Mouse (Mus musculus): ENCODE data around the gene Tead2. TPM values are rescaled to one million over a fixed set of nuclear protein-coding genes. Genes with fewer than 3 reads are reported as not detected.

Gene Tead2
- polyA plus RNA-seq, 1 experiment = 0.06 TPM

- Histone ChIP-seq H3K27me3 (ENCODE audit: control insufficient read depth) (peaks cover 3% of the 10 kb centered on the region), H3K9me3 (ENCODE audit: control insufficient read depth, low read length) (no peaks in the 10 kb centered on the region), H3K36me3 (ENCODE audit: control insufficient read depth) (no peaks in the 10 kb centered on the region), H3K4me1 (ENCODE audit: control insufficient read depth) (peaks cover 6% of the 10 kb centered on the region), H3K4me3 (replicated peaks) (peak within 1 kb of the TSS; percentile 52)
- no peak for TF ChIP-seq TAL1 (IDR thresholded peaks at IDR 0.05; ENCODE audit: low read length)
- no peak for TF ChIP-seq GATA1 (IDR thresholded peaks at IDR 0.05; ENCODE audit: low read length)
Observed at GRCm38 (mm10) chr7:45277136-45277760, 61.7 kb downstream of the Tead2 start, which contains the start of gene Slc6a21. Gene Slc6a21 (plus strand): TSS chr7:45277513.

Other genes with a start within 250 kb of the Tead2 start
- 0.05 and 0.07 TPM in 2 replicates for gene Cpt1c, start 240.9 kb upstream of the Tead2 start, polyA plus RNA-seq (2012)
- 4.3 and 4.9 TPM in 2 replicates for gene Prmt1, start 229.2 kb upstream of the Tead2 start, polyA plus RNA-seq (2012)
- 10.4 and 10.6 TPM in 2 replicates for gene Irf3, start 218.1 kb upstream of the Tead2 start, polyA plus RNA-seq (2012)
- gene Bcl2l12, start 217.0 kb upstream of the Tead2 start, polyA plus RNA-seq (2012) = 6.1 and 6.4 TPM in 2 replicates
- gene Scaf1, start 199.4 kb upstream of the Tead2 start, polyA plus RNA-seq (2012) = 29.6 and 31.0 TPM in 2 replicates
- gene Rras, start 197.8 kb upstream of the Tead2 start, polyA plus RNA-seq (2012) = 0.45 and 0.53 TPM in 2 replicates
- gene Prr12, start 162.9 kb upstream of the Tead2 start, polyA plus RNA-seq (2012) = 1.6 and 2.9 TPM in 2 replicates
- gene Nosip, start 153.3 kb upstream of the Tead2 start, polyA plus RNA-seq (2012) = 12.5 and 14.9 TPM in 2 replicates
- gene Prrg2, start 153.1 kb upstream of the Tead2 start, polyA plus RNA-seq (2012) = 3.0 and 3.6 TPM in 2 replicates
- 0.86 and 0.91 TPM in 2 replicates for gene Rcn3, start 123.5 kb upstream of the Tead2 start, polyA plus RNA-seq (2012)
- gene Fcgrt, start 111.9 kb upstream of the Tead2 start, polyA plus RNA-seq (2012) = 1.0 TPM in 2 replicates
- 22.2 and 23.5 TPM in 2 replicates for gene Rps11, start 91.3 kb upstream of the Tead2 start, polyA plus RNA-seq (2012)
- gene Rpl13a, start 87.0 kb upstream of the Tead2 start, polyA plus RNA-seq (2012) = 438 and 543 TPM in 2 replicates
- gene Gm45713, start 79.5 kb upstream of the Tead2 start, polyA plus RNA-seq (2012) = not detected in 2 replicates
- 1.7 TPM in 2 replicates for gene Flt3l, start 79.3 kb upstream of the Tead2 start, polyA plus RNA-seq (2012)
- 6.2 and 7.2 TPM in 2 replicates for gene Pih1d1, start 61.5 kb upstream of the Tead2 start, polyA plus RNA-seq (2012)
- 13.5 and 16.3 TPM in 2 replicates for gene Aldh16a1, start 61.2 kb upstream of the Tead2 start, polyA plus RNA-seq (2012)
- gene Slc17a7, start 51.8 kb upstream of the Tead2 start, polyA plus RNA-seq (2012) = 0.02 TPM in 1 of 2 replicates, not detected in the other
- not detected in 2 replicates for gene Gfy, start 36.2 kb upstream of the Tead2 start, polyA plus RNA-seq (2012)
- not detected in 2 replicates for gene Pth2, start 34.8 kb upstream of the Tead2 start, polyA plus RNA-seq (2012)
- 0.05 TPM in 1 of 2 replicates, not detected in the other for gene Ccdc155, start 10.9 kb upstream of the Tead2 start, polyA plus RNA-seq (2012)
- 0.55 and 0.60 TPM in 2 replicates for gene Dkkl1, start 3.6 kb upstream of the Tead2 start, polyA plus RNA-seq (2012)
- 0.70 and 1.2 TPM in 2 replicates for gene Cd37, start 23.4 kb downstream of the Tead2 start, polyA plus RNA-seq (2012)
- not detected in 2 replicates for gene Slc6a16, start 25.3 kb downstream of the Tead2 start, polyA plus RNA-seq (2012)
- not detected in 2 replicates for gene Slc6a21, start 61.8 kb downstream of the Tead2 start, polyA plus RNA-seq (2012)
- 0.02 and 0.04 TPM in 2 replicates for gene Trpm4, start 118.0 kb downstream of the Tead2 start, polyA plus RNA-seq (2012)
- gene Hrc, start 119.5 kb downstream of the Tead2 start, polyA plus RNA-seq (2012) = not detected in 2 replicates
- gene Ppfia3, start 151.3 kb downstream of the Tead2 start, polyA plus RNA-seq (2012) = 0.13 and 0.33 TPM in 2 replicates
- gene Lin7b, start 154.8 kb downstream of the Tead2 start, polyA plus RNA-seq (2012) = 0.18 TPM in 1 of 2 replicates, not detected in the other
- 68.0 and 79.6 TPM in 2 replicates for gene Snrnp70, start 180.0 kb downstream of the Tead2 start, polyA plus RNA-seq (2012)
- not detected in 2 replicates for gene Kcna7, start 189.9 kb downstream of the Tead2 start, polyA plus RNA-seq (2012)
- not detected in 2 replicates for gene Ntf5, start 197.9 kb downstream of the Tead2 start, polyA plus RNA-seq (2012)
- not detected in 2 replicates for gene Lhb, start 205.1 kb downstream of the Tead2 start, polyA plus RNA-seq (2012)
- 0.09 and 0.12 TPM in 2 replicates for gene Gys1, start 219.1 kb downstream of the Tead2 start, polyA plus RNA-seq (2012)
- 15.2 and 15.3 TPM in 2 replicates for gene Ruvbl2, start 222.3 kb downstream of the Tead2 start, polyA plus RNA-seq (2012)
- 3,659 and 3,743 TPM in 2 replicates for gene Ftl1, start 244.1 kb downstream of the Tead2 start, polyA plus RNA-seq (2012)